ENCODE assay signal across 25 mouse cellular contexts in genomic region chr17:88435322-88435721, GRCm38 (mm10). TPM values are rescaled to one million over a fixed set of nuclear protein-coding genes. Genes with fewer than 3 reads are reported as not detected.
DNase-seq lines count a peak whose midpoint lies in the region; ATAC-seq and TF ChIP-seq lines count a peak whose summit lies in the region.
"Had no signal": no experiment of that assay in that cellular context is flagged by ENCODE, and none has a peak within 500 bp of the region (broad histone marks: within the 10 kb centered on the region; RNA-seq: fewer than 3 reads in every experiment).

No protein-coding gene starts in this region.

- no peaks in the 10 kb centered on the region for H3K36me3 ChIP-seq in spleen, adult 2 months (ENCODE audit: control insufficient read depth, insufficient read depth, low read length)
- H3K36me3 ChIP-seq in MEL (ENCODE audit: control insufficient read depth in 1 of 2, insufficient read depth in 2 of 2, low read length in 2 of 2) = peaks cover 0 to 37% of the 10 kb centered on the region in 2 experiments; a peak in 2 of 4 replicates
- H3K36me3 ChIP-seq: embryonic facial prominence, embryonic 13.5 days; embryonic facial prominence, embryonic 15.5 days; forebrain, embryonic 10.5 days; forebrain, embryonic 12.5 days; G1E had no signal

- no peak for TF ChIP-seq RAD21 in MEL (IDR thresholded peaks at IDR 0.05; ENCODE audit: low read depth, low read length)

- WGBS in spleen, adult 2 months = 49% methylated on average over 10 of the region's 10 CpGs

- DNase-seq in spleen, adult 2 months (ENCODE audit: low read depth in 1 of 2, low spot score in 2 of 2) = no peak
- no peak for DNase-seq in spleen, adult 18-20 months
- DNase-seq in MEL (ENCODE audit: low read depth, low spot score) = peak; percentile 62
- no peak for DNase-seq in right cerebral cortex, postnatal 10 days (ENCODE audit: low spot score in 2 of 2)
- no peak for DNase-seq in kidney, postnatal 10 days
- no peak for DNase-seq in retina, embryonic 14.5 days (ENCODE audit: low spot score)
- DNase-seq: adrenal gland, adult 2 months; adrenal gland, postnatal 10 days; adrenal gland, postnatal 25 days; cerebellum, adult 11 months; cerebellum, adult 18-20 months; cerebellum, adult 8-10 months; cerebellum, adult 9-11 months; cerebellum, postnatal 14 days; cerebellum, postnatal 36 days; embryo, embryonic 11 days had no signal

- peak overlapping the region; percentile 53 for H3K9ac ChIP-seq in MEL (ENCODE audit: control insufficient read depth, low read depth, low read length, poor library complexity, severe bottlenecking)
- H3K9ac ChIP-seq: embryonic facial prominence, embryonic 13.5 days; embryonic facial prominence, embryonic 15.5 days; forebrain, embryonic 12.5 days had no signal

- no peaks in the 10 kb centered on the region; the same call in 1 of the 2 replicates for H3K79me2 ChIP-seq in MEL (ENCODE audit: control insufficient read depth, insufficient read depth, low read length, poor library complexity)

- no peaks in the 10 kb centered on the region for H3K9me3 ChIP-seq in MEL (replicated peaks; ENCODE audit: insufficient read depth, low read length)
- H3K9me3 ChIP-seq: embryonic facial prominence, embryonic 13.5 days; embryonic facial prominence, embryonic 15.5 days; forebrain, embryonic 10.5 days; forebrain, embryonic 12.5 days; G1E had no signal

- peak overlapping the region; percentile 44; the same call in 1 of the 2 replicates for H3K27ac ChIP-seq in spleen, adult 2 months (ENCODE audit: insufficient read depth, low read length)
- H3K27ac ChIP-seq in MEL (ENCODE audit: control insufficient read depth, low read depth, low read length) = peak overlapping the region; percentile 17; the same call in 1 of the 2 replicates
- H3K27ac ChIP-seq: embryonic facial prominence, embryonic 13.5 days; embryonic facial prominence, embryonic 15.5 days; forebrain, embryonic 10.5 days; forebrain, embryonic 12.5 days had no signal

- no peak for TF ChIP-seq EP300 in MEL (IDR thresholded peaks at IDR 0.05; ENCODE audit: low read depth in 1 of 2, low read length in 2 of 2)

- peaks cover 3% of the 10 kb centered on the region; the same call in 1 of the 2 replicates for H3K27me3 ChIP-seq in spleen, adult 2 months (ENCODE audit: control insufficient read depth, insufficient read depth, low read length)
- no peaks in the 10 kb centered on the region for H3K27me3 ChIP-seq in MEL (ENCODE audit: control insufficient read depth in 1 of 2, insufficient read depth in 2 of 2, low read length in 2 of 2)
- H3K27me3 ChIP-seq: embryonic facial prominence, embryonic 13.5 days; embryonic facial prominence, embryonic 15.5 days had no signal

- no peak for TF ChIP-seq CTCF in spleen, adult 2 months (IDR thresholded peaks at IDR 0.05; ENCODE audit: extremely low read depth, insufficient read depth, insufficient read length, insufficient replicate concordance)
- no peak for TF ChIP-seq CTCF in MEL (IDR thresholded peaks at IDR 0.05 in 2 of 3, conservative IDR thresholded peaks at IDR 0.05 in 1 of 3; ENCODE audit: control insufficient read depth in 1 of 3, insufficient read depth in 1 of 3, low read depth in 2 of 3, low read length in 3 of 3, poor library complexity in 1 of 3, severe bottlenecking in 1 of 3)

- peak; percentile 68 for ATAC-seq in monocyte, adult 5-6 weeks (replicated peaks; ENCODE audit: insufficient number of reproducible peaks, low FRiP score, low TSS enrichment, poor library complexity, severe bottlenecking)
- ATAC-seq: forebrain, embryonic 14.5 days; forebrain, embryonic 16.5 days had no signal

- H3K4me1 ChIP-seq in spleen, adult 2 months (ENCODE audit: control insufficient read depth, insufficient read depth, insufficient read length) = no peaks in the 10 kb centered on the region
- H3K4me1 ChIP-seq in MEL (ENCODE audit: control insufficient read depth in 1 of 2, insufficient read depth in 2 of 2, low read length in 2 of 2) = peaks cover 10 to 37% of the 10 kb centered on the region in 2 experiments
- H3K4me1 ChIP-seq: embryonic facial prominence, embryonic 15.5 days had no signal

- H3K4me3 ChIP-seq in spleen, adult 2 months (ENCODE audit: extremely low read depth, insufficient read depth, insufficient read length) = no peak overlapping the region
- peak overlapping the region; percentile 44 to 61 for H3K4me3 ChIP-seq in MEL (ENCODE audit: control insufficient read depth in 1 of 2, insufficient read depth in 1 of 2, low read depth in 2 of 2, low read length in 2 of 2)
- H3K4me3 ChIP-seq: embryonic facial prominence, embryonic 13.5 days; embryonic facial prominence, embryonic 15.5 days; erythroblast, embryonic 14.5 days; forebrain, embryonic 10.5 days; forebrain, embryonic 12.5 days had no signal

- TF ChIP-seq POLR2A in spleen, adult 2 months (IDR thresholded peaks at IDR 0.05; ENCODE audit: low read depth, low read length) = no peak
- no peak for TF ChIP-seq POLR2A in MEL (IDR thresholded peaks at IDR 0.05; ENCODE audit: control insufficient read depth in 1 of 2, insufficient read depth in 1 of 2, low read depth in 1 of 2, low read length in 2 of 2, poor library complexity in 1 of 2)

TF ChIP-seq in MEL, 35 proteins besides CTCF, POLR2A, EP300 and RAD21:
- TF ChIP-seq GABPA (IDR thresholded peaks at IDR 0.05; ENCODE audit: low read depth, low read length) = no peak
- no peak for TF ChIP-seq USF1 (IDR thresholded peaks at IDR 0.05; ENCODE audit: low read depth, low read length)
- no peak for TF ChIP-seq MYB (IDR thresholded peaks at IDR 0.05; ENCODE audit: low read depth, low read length)
- no peak for TF ChIP-seq MEF2A (IDR thresholded peaks at IDR 0.05; ENCODE audit: extremely low read depth, insufficient replicate concordance, low read depth, low read length, poor library complexity, severe bottlenecking)
- TF ChIP-seq MYC (IDR thresholded peaks at IDR 0.05; ENCODE audit: low read depth, low read length) = no peak
- no peak for TF ChIP-seq POLR2AphosphoS5 (IDR thresholded peaks at IDR 0.05; ENCODE audit: borderline replicate concordance, low read depth, low read length)
TF ChIP-seq in MEL: peak in this region for 0.

RNA-seq across cellular contexts. Expression of gene Foxn2, which starts 5.2 kb away (rescaled TPM):
- 5.3 and 7.0 TPM in 2 replicates for polyA plus RNA-seq in spleen, adult 2 months (2012; rRNA removed)
- 20.9 and 21.7 TPM in 2 replicates for total RNA-seq in MEL (2012; rRNA removed)
- polyA plus RNA-seq in MEL (2012; ENCODE audit: insufficient read depth in 1 of 2, insufficient read length in 2 of 2, low read depth in 1 of 2, low replicate concordance in 2 of 2, missing spikeins in 1 of 2) = 100 to 1,000 TPM in 1 of 2 experiments, 10 to 100 TPM in 1; 20.0 to 133 TPM
- 79.1 to 92.7 TPM (median 88.6 TPM) in 3 replicates for total RNA-seq in monocyte, adult 5-6 weeks (2017)
